Mouse (Mus musculus) hindbrain, embryonic 14.5 days (tissue): Measurements from ENCODE around the gene Dcun1d4. TPM values are rescaled to one million over a fixed set of nuclear protein-coding genes. Genes with fewer than 3 reads are reported as not detected.

Experiments
- ATAC-seq: fragments of 200-750 bp; cut with Nextera tagmentation; 2 replicates; pipeline ENCODE4 v1.8.0; 2017; ENCODE audit warnings: moderate number of reproducible peaks, mild to moderate bottlenecking, moderate TSS enrichment, moderate library complexity; ENCODE audit not compliant: low FRiP score
- DNase-seq: peaks from one replicate; pipeline ENCODE4 v3.0.0-alpha.2; 2015; ENCODE audit warnings: low spot score
- H3K27ac ChIP-seq: fragments of 300-500 bp; sonication (generic); 2 replicates; pipeline ENCODE4 v1.5.1; 2014; ENCODE audit warnings: mild to moderate bottlenecking, moderate library complexity
- H3K27me3 ChIP-seq: fragments of 300-500 bp; sonication (generic); 2 replicates; pipeline ENCODE4 v1.6.1; 2014; ENCODE audit warnings: mild to moderate bottlenecking, low read length, mixed read lengths; ENCODE audit not compliant: control insufficient read depth, insufficient read depth
- H3K36me3 ChIP-seq: fragments of 300-500 bp; sonication (generic); replicated peaks from 2 replicates; pipeline ENCODE4 v1.6.1; 2014; ENCODE audit not compliant: control insufficient read depth, insufficient read depth
- H3K4me1 ChIP-seq: fragments of 300-500 bp; sonication (generic); replicated peaks from 2 replicates; pipeline ENCODE4 v1.6.1; 2014; ENCODE audit warnings: antibody characterized with exemption, low read length, mixed read lengths; ENCODE audit not compliant: control insufficient read depth, insufficient read depth
- H3K4me2 ChIP-seq: fragments of 300-500 bp; sonication (generic); replicated peaks from 2 replicates; pipeline ENCODE4 v1.6.1; 2014; ENCODE audit warnings: mild to moderate bottlenecking, moderate library complexity
- H3K4me3 ChIP-seq: fragments of 300-500 bp; sonication (generic); replicated peaks from 2 replicates; pipeline ENCODE4 v1.5.1; 2014; ENCODE audit warnings: mild to moderate bottlenecking, low read length
- H3K9ac ChIP-seq: fragments of 300-500 bp; sonication (generic); 2 replicates; pipeline ENCODE4 v1.6.1; 2014
- H3K9me3 ChIP-seq: fragments of 300-500 bp; sonication (generic); 2 replicates; pipeline ENCODE4 v1.6.1; 2016; ENCODE audit warnings: low read length; ENCODE audit not compliant: control insufficient read depth
- WGBS: fragments of 180-500 bp; shearing (Covaris S2); extraction: QIAGEN DNeasy Blood & Tissue Kit; methylation state at CpG from one replicate; pipeline ENCODE4 v1.1.7; 2014; 5-methylcytosine and 5-hydroxymethylcytosine counted together
- polyA plus RNA-seq: library from polyadenylated mRNA; unstranded; fragments of >200 nt; fragmentation: Nextera tagmentation; extraction: Ambion mirVana; gene quantifications from 2 replicates; pipeline ENCODE4 v1.2.1, GENCODE M21; 2014

The Dcun1d4 gene
- polyA plus RNA-seq, 1 experiment from 2014 or later: 61.5 TPM

DNA sequence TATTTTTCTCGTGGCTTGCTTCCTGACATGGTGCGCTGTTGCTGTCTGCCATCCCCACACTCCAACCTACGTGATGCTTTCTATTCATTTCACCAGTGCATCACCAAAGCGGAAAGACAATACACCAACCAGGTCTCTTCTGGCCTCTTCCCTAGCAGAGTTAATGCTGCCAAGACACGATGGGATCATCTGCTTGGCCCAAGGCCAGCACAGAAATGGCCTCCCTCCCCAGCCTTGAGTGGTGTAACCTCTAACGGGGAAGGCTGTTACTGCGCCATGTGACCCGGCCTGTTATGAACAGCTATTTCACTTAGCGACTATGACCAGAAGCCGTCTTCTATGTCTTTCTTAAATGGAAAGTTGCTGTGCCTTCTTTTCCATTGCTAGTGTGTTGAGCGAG is 73.1 kb downstream of the Dcun1d4 start:
- 87% methylated on average over 11 of the region's 11 CpGs for WGBS
- Histone ChIP-seq H3K9ac (no peak overlapping the region), H3K36me3 (peaks cover 45% of the 10 kb centered on the region), H3K4me1 (no peaks in the 10 kb centered on the region), H3K27ac (no peak overlapping the region), H3K4me3 (no peak overlapping the region), H3K9me3 (no peaks in the 10 kb centered on the region), H3K27me3 (no peaks in the 10 kb centered on the region), H3K4me2 (no peak overlapping the region)
- no peak for DNase-seq
- no peak for ATAC-seq

DNA sequence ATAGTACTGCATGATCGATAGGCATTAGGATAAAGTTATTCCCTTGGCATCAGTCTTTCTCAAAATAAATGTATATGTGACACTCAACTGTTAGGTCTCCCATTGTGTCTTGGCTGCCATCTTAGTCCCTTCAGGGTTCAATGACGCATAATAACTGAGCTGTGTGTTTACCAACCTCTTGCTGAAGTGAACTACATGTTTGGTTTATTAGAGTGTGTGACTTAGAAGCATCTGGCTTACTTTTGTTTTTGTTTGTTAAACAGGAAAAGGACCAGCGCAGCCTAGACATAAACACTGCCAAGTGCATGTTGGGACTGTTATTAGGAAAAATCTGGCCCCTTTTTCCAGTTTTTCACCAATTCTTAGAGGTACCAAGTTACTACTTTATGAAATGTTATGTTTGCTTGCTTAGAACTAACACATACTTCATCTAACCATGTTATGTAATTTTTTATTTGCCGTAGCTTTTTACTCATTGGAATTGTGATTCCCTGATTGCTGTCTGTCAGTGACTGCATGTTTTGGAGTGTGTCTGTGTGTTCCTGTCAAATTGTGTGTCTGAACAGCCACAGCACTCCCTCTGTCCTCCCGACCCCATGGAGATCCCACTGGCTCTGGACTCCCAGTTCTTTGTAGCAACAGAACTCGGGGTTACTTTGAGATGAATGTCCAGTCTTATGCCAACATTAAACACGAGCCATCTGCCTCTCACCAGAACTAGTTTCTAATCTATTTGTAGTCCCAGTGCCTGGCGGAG is 74.5 kb downstream of the Dcun1d4 start:
- no peak for DNase-seq
- Histone ChIP-seq H3K9me3 (no peaks in the 10 kb centered on the region), H3K4me2 (no peak overlapping the region), H3K9ac (no peak overlapping the region), H3K36me3 (peaks cover 52% of the 10 kb centered on the region), H3K4me1 (no peaks in the 10 kb centered on the region), H3K4me3 (no peak overlapping the region), H3K27me3 (no peaks in the 10 kb centered on the region), H3K27ac (no peak overlapping the region)
- 81% methylated on average over 8 of the region's 8 CpGs for WGBS
- ATAC-seq: no peak

DNA sequence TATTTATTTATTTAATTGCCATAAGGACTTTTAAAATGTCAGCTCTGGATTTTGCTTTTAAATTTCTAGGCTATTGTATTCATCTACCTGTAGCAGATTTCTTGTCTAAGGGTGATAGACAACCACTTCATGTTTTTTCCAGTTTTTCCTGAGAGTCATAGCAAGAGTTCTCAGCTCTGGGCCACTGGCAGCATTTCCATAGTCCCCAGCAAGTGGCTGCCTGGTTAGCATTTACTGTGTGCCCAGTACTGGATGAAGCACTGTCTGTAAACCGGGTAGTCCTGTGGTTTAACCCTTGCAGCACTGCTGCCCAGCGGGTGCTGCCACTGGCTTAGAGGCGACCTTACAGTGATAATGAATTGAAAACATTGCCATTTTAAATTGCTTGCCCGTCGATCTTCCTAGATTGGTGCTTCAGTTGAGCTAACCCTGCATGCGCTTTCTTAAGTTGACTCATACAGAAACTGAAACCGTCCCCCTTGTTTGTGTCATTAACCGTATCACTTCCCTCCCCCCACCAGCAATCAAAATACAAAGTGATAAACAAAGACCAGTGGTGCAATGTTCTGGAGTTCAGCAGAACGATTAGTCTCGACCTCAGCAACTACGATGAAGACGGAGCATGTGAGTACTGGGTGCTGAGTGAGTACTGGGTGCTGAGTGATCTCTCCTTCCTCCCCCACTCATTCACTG is 76.1 kb downstream of the Dcun1d4 start:
- 73% methylated on average over 12 of the region's 12 CpGs for WGBS
- no peak overlapping the region for H3K4me2 ChIP-seq
- no peak overlapping the region for H3K27ac ChIP-seq
- peaks cover 56% of the 10 kb centered on the region for H3K36me3 ChIP-seq
- DNase-seq (no peak), ATAC-seq (no peak)
- H3K9me3 ChIP-seq: no peaks in the 10 kb centered on the region
- no peak overlapping the region for H3K4me3 ChIP-seq
- no peaks in the 10 kb centered on the region for H3K4me1 ChIP-seq
- H3K27me3 ChIP-seq: no peaks in the 10 kb centered on the region
- H3K9ac ChIP-seq: no peak overlapping the region

GRCm38 (mm10) chr5:73558756-73559155 is 78.0 kb downstream of the Dcun1d4 start:
- WGBS: 96% methylated on average over 6 of the region's 6 CpGs
- ATAC-seq (no peak), DNase-seq (no peak)

GRCm38 (mm10) chr5:73564038-73564437 is 83.2 kb downstream of the Dcun1d4 start:
- Histone ChIP-seq H3K4me2 (no peak overlapping the region), H3K4me3 (no peak overlapping the region), H3K27ac (no peak overlapping the region), H3K4me1 (no peaks in the 10 kb centered on the region), H3K27me3 (no peaks in the 10 kb centered on the region), H3K36me3 (peaks cover 18% of the 10 kb centered on the region; the same call in 1 of the 2 replicates), H3K9ac (no peak overlapping the region), H3K9me3 (no peaks in the 10 kb centered on the region)
- no peak for DNase-seq
- no peak for ATAC-seq
- WGBS: 91% methylated on average over 6 of the region's 6 CpGs

More at GRCm38 (mm10) chr5:73558756-73559155, 78.0 kb downstream of the Dcun1d4 start:
- H3K9ac ChIP-seq: no peak overlapping the region
- no peak overlapping the region for H3K4me2 ChIP-seq
- no peaks in the 10 kb centered on the region for H3K4me1 ChIP-seq
- no peaks in the 10 kb centered on the region for H3K9me3 ChIP-seq
- no peaks in the 10 kb centered on the region for H3K27me3 ChIP-seq
- no peak overlapping the region for H3K27ac ChIP-seq
- H3K36me3 ChIP-seq: peaks cover 43% of the 10 kb centered on the region
- H3K4me3 ChIP-seq: no peak overlapping the region

DNA sequence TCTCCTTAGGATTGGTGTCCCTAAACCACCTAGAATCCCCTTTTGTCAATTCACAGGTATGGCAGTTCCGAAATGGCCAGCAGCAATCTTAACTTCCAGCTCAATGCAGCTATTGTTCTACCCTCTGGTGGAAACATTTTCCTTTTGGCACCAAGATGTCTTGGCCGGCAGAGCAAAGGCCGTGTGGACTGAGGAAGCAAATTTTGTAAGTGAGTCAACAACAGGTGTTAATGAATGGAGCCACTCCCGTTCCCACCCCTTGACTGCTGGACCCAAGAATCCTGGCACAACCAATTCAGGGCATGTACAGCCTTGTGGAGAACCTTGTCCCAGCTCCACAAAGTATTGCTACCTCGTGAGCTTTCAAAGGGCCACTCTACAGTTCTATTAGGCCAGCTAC is 85.3 kb downstream of the Dcun1d4 start:
- Histone ChIP-seq H3K27me3 (no peaks in the 10 kb centered on the region), H3K4me3 (no peak overlapping the region)
- 83% methylated on average over 5 of the region's 5 CpGs for WGBS

GRCm38 (mm10) chr5:73566892-73567291 is 86.1 kb downstream of the Dcun1d4 start:
- 88% methylated on average over 4 of the region's 4 CpGs for WGBS
- H3K9me3 ChIP-seq: no peaks in the 10 kb centered on the region
- H3K36me3 ChIP-seq: peaks cover 3% of the 10 kb centered on the region; the same call in 1 of the 2 replicates
- H3K27ac ChIP-seq: no peak overlapping the region
- no peak overlapping the region for H3K4me2 ChIP-seq
- no peak overlapping the region for H3K9ac ChIP-seq
- ATAC-seq: no peak
- no peaks in the 10 kb centered on the region for H3K27me3 ChIP-seq
- H3K4me3 ChIP-seq: no peak overlapping the region
- DNase-seq: no peak
- H3K4me1 ChIP-seq: no peaks in the 10 kb centered on the region

More for the DNA sequence above, 85.3 kb downstream of the Dcun1d4 start:
- no peaks in the 10 kb centered on the region for H3K9me3 ChIP-seq
- H3K27ac ChIP-seq: no peak overlapping the region
- DNase-seq (no peak), ATAC-seq (no peak)
- H3K9ac ChIP-seq: no peak overlapping the region
- peaks cover 7% of the 10 kb centered on the region; the same call in 1 of the 2 replicates for H3K36me3 ChIP-seq
- no peak overlapping the region for H3K4me2 ChIP-seq
- no peaks in the 10 kb centered on the region for H3K4me1 ChIP-seq

DNA sequence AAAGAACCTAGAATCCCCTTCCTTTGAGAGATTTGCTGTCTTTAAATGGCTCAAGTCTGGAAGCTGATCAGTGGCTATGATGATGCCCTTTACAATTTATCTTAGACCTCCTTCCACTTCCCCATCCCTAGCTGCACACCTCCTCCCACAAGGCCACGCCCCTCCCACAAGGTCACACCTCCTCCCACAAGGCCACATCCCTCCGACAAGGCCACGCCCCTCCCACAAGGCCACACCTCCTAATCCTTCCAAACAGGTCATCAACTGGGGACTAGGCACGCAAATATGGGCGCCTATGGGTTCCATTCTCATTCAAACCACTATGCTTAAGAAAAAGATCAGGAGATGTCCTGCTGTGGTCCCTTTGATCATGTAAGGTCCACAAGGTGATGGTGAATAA is 88.4 kb downstream of the Dcun1d4 start:
- no peak for DNase-seq
- Histone ChIP-seq H3K9ac (no peak overlapping the region), H3K27ac (no peak overlapping the region), H3K4me1 (no peaks in the 10 kb centered on the region), H3K4me3 (no peak overlapping the region), H3K27me3 (no peaks in the 10 kb centered on the region), H3K9me3 (no peaks in the 10 kb centered on the region), H3K36me3 (no peaks in the 10 kb centered on the region), H3K4me2 (no peak overlapping the region)
- no peak for ATAC-seq
- 83% methylated on average over 5 of the region's 5 CpGs for WGBS

DNA sequence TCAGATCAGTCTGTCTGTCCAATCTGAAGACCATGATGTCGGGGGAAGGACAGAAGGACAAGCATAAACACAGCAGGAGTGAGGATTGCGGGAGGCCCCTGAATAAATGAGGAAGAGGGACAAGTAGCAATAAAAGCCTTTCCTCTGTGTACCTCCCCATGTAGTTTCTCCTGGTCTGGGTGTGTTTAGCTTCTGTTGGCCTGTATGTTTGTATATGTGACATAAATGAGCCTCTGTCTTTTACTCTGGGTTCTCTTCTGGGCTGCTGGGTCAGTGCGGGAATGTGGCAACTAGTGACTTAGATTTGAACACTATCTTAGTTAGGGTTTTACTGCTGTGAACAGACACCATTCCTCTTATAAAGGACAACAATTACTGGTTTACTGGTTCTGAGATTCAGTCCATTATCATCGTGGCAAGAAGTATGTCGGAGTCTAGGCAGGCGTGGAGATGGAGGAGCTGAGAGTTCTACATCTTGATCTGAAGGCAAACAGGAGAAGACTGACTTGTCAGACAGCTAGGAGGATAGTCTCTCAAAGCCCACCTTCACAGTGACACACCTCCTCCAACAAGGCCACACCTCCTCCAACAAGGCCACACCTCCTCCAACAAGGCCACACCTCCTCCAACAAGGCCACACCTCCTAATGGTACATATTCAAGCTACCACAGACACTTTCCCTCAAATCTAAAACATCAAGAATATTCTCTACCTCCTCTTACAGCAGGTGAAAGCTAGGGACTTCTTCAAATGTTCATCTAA is 90.8 kb downstream of the Dcun1d4 start:
- Histone ChIP-seq H3K4me2 (no peak overlapping the region), H3K4me3 (no peak overlapping the region), H3K9ac (no peak overlapping the region), H3K36me3 (no peaks in the 10 kb centered on the region), H3K9me3 (no peaks in the 10 kb centered on the region), H3K4me1 (peaks cover 3% of the 10 kb centered on the region; the same call in 1 of the 2 replicates), H3K27ac (no peak overlapping the region), H3K27me3 (no peaks in the 10 kb centered on the region)
- ATAC-seq (no peak), DNase-seq (no peak)
- WGBS: 95% methylated on average over 6 of the region's 6 CpGs
